ENCODE assay signal across 8 mouse cellular contexts in the genomic region with DNA sequence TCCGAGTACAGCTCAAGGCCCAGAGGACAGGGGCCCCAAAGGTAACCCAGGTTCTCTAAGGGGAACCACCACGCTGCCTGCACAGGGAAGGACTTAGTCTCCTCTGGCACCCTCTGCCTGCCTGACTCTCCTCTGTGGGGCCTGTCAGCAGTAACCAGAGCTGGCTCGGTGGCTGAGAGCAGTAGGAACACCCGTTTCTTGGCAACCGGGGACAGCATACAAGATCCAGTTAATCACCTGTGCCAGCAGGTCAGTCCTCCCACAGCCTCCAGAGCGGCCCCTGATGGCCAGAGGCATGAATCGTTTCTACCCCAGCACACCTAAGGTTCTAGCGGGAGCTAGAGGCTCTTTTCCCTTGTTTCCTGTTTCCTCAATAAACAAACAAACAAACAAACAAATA. TPM values are rescaled to one million over a fixed set of nuclear protein-coding genes. Genes with fewer than 3 reads are reported as not detected.
DNase-seq lines count a peak whose midpoint lies in the region; ATAC-seq and TF ChIP-seq lines count a peak whose summit lies in the region.

No protein-coding gene starts in this region.

- no peaks in the 10 kb centered on the region for H3K36me3 ChIP-seq in lung, embryonic 14.5 days (ENCODE audit: insufficient read depth)

- H3K4me2 ChIP-seq in lung, embryonic 14.5 days = no peak overlapping the region

- TF ChIP-seq CTCF in lung, embryonic 14.5 days (IDR thresholded peaks at IDR 0.05; ENCODE audit: low read depth) = peak; percentile 41

- H3K9me3 ChIP-seq in lung, embryonic 14.5 days (ENCODE audit: low read depth, low read length) = no peaks in the 10 kb centered on the region

- H3K9ac ChIP-seq in lung, embryonic 14.5 days = no peak overlapping the region

- ATAC-seq in lung, embryonic 14.5 days (ENCODE audit: insufficient read depth) = no peak

- DNase-seq in adrenal gland, postnatal 25 days = peak; percentile 43
- no peak for DNase-seq in adrenal gland, postnatal 4 days (ENCODE audit: low spot score in 2 of 2)
- DNase-seq in A20 (ENCODE audit: low read depth, low spot score) = peak; percentile 58
- peak; percentile 85 to 91 for DNase-seq in cerebellum, postnatal 25 days
- DNase-seq in heart, postnatal 10 days = peak; percentile 84 to 87
- DNase-seq in lung, embryonic 14.5 days = peak; percentile 67
- DNase-seq in c-Kit-positive CD71-positive TER-119-positive erythroid progenitor cells, embryonic 14.5 days (ENCODE audit: low spot score) = no peak
- DNase-seq in Muller cell, postnatal 12 days (ENCODE audit: inconsistent ontology term) = no peak

- H3K4me3 ChIP-seq in lung, embryonic 14.5 days (ENCODE audit: low read depth, low read length) = no peak overlapping the region

- intact Hi-C loops in heart, postnatal 10 days (cut with DNase I) = no loop called here

- WGBS in lung, embryonic 14.5 days = 14% methylated on average over 8 of the region's 8 CpGs

- H3K4me1 ChIP-seq in lung, embryonic 14.5 days (ENCODE audit: insufficient read depth) = peaks cover 3% of the 10 kb centered on the region

- 0 out of 2 replicates have a peak, but pooled peaks cover 3% of the 10 kb centered on the region for H3K27me3 ChIP-seq in lung, embryonic 14.5 days (ENCODE audit: insufficient read depth, low read length)

- H3K27ac ChIP-seq in lung, embryonic 14.5 days (ENCODE audit: low read depth) = no peak overlapping the region

RNA-seq across cellular contexts. Expression of a gene that starts 11.4 kb away (rescaled TPM):
- 98.7 and 131 TPM in 2 replicates for total RNA-seq in adrenal gland, postnatal 25 days (2021)
- 10 to 100 TPM; 64.5 to 79.0 TPM for total RNA-seq in adrenal gland, postnatal 4 days (2021)
- 10 to 100 TPM; 16.8 to 20.4 TPM for total RNA-seq in heart, postnatal 10 days (2021)
- 8.8 TPM in 2 replicates for polyA plus RNA-seq in lung, embryonic 14.5 days (2014; fragmentation: Nextera tagmentation; extraction: Ambion mirVana)

RNA-seq across cellular contexts. Expression of a gene that starts 18.7 kb away (rescaled TPM):
- total RNA-seq in adrenal gland, postnatal 25 days (2021) = 9.8 and 16.3 TPM in 2 replicates
- total RNA-seq in adrenal gland, postnatal 4 days (2021) = 10 to 100 TPM; 18.6 to 20.3 TPM
- 10 to 100 TPM; 14.9 to 18.0 TPM for total RNA-seq in heart, postnatal 10 days (2021)
- 7.8 and 10.4 TPM in 2 replicates for polyA plus RNA-seq in lung, embryonic 14.5 days (2014; fragmentation: Nextera tagmentation; extraction: Ambion mirVana)

RNA-seq across cellular contexts. Expression of a gene that starts 41.4 kb away (rescaled TPM):
- 40.6 and 44.5 TPM in 2 replicates for total RNA-seq in adrenal gland, postnatal 25 days (2021)
- 10 to 100 TPM; 37.8 to 38.9 TPM for total RNA-seq in adrenal gland, postnatal 4 days (2021)
- 10 to 100 TPM; 24.1 to 28.2 TPM for total RNA-seq in heart, postnatal 10 days (2021)
- 59.1 and 64.7 TPM in 2 replicates for polyA plus RNA-seq in lung, embryonic 14.5 days (2014; fragmentation: Nextera tagmentation; extraction: Ambion mirVana)

RNA-seq across cellular contexts. Expression of a gene that starts 50.4 kb away (rescaled TPM):
- total RNA-seq in adrenal gland, postnatal 25 days (2021) = 0.27 TPM in 1 of 2 replicates, not detected in the other
- total RNA-seq in adrenal gland, postnatal 4 days (2021) = 1 to 10 TPM; 2.6 to 3.4 TPM
- 1 to 10 TPM; 2.3 to 3.6 TPM for total RNA-seq in heart, postnatal 10 days (2021)
- 41.0 and 41.4 TPM in 2 replicates for polyA plus RNA-seq in lung, embryonic 14.5 days (2014; fragmentation: Nextera tagmentation; extraction: Ambion mirVana)

Comparison
In these comparisons a context has a peak if more than half of its experiments do, and no peak if none do; other contexts are left out.
1. DNase-seq: peak in adrenal gland, postnatal 25 days (single experiment), A20 (single experiment), cerebellum, postnatal 25 days (2 of 2), heart, postnatal 10 days (2 of 2) and lung, embryonic 14.5 days (single experiment); none in adrenal gland, postnatal 4 days (0 of 2), c-Kit-positive CD71-positive TER-119-positive erythroid progenitor cells, embryonic 14.5 days (single experiment) and Muller cell, postnatal 12 days (single experiment).